Mouse (Mus musculus) spleen, adult 2 months (tissue): Measurements from ENCODE around the gene Naaladl2.

Source experiments
- CTCF ChIP-seq: fragments of 200-500 bp; IDR thresholded peaks from 2 replicates; pipeline ENCODE4 v1.5.1; 2011; ENCODE audit warnings: mild to moderate bottlenecking, inconsistent platforms; ENCODE audit not compliant: insufficient read depth, insufficient read length, insufficient replicate concordance; ENCODE audit errors: extremely low read depth
- POLR2A ChIP-seq: fragments of 200-500 bp; IDR thresholded peaks from 2 replicates; pipeline ENCODE4 v1.6.1; 2011; ENCODE audit warnings: low read depth, low read length, inconsistent platforms

DNA sequence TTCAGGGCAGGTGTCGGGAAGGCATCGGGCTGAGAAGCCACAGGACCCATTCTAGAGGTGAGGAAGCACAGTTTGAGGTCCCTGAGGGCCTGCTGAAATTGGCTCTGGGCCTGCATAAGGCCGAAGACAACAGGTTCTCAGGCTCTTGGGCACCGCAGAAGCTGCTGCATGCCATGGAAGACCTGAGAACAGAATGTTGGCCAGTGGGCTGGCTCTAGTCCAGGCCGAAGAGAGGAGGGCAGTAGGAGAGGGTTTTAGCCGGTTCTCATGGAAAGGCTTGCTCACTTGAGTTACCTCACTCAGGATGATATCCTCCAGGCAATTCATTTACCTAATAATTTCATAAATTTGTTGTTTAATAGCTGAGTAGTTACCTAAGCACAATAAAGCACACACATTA is 1025.9 kb downstream of the Naaladl2 start:
- TF ChIP-seq POLR2A: no peak
- TF ChIP-seq CTCF: no peak
